Mouse (Mus musculus) adrenal gland, postnatal 25 days (tissue): ENCODE results near the gene Fam166a. TPM values are rescaled to one million over a fixed set of nuclear protein-coding genes. Genes with fewer than 3 reads are reported as not detected.

ENCODE experiments used
- total RNA-seq: library from RNA; stranded (reverse); gene quantifications from 2 replicates; pipeline ENCODE4 v1.2.3, GENCODE M21; 2021

Fam166a gene
- total RNA-seq, 1 experiment from 2014 or later = 0.46 TPM

Other genes starting within 250 kb of the Fam166a start
- gene Mrpl41, start 243.6 kb upstream of the Fam166a start, total RNA-seq = 87.6 and 101 TPM in 2 replicates
- gene Pnpla7, start 242.7 kb upstream of the Fam166a start, total RNA-seq = 74.0 and 81.1 TPM in 2 replicates
- 49.8 and 51.3 TPM in 2 replicates for gene Nsmf, start 164.4 kb upstream of the Fam166a start, total RNA-seq
- gene Entpd8, start 138.4 kb upstream of the Fam166a start, total RNA-seq = 2.1 TPM in 1 of 2 replicates, not detected in the other
- gene Noxa1, start 123.6 kb upstream of the Fam166a start, total RNA-seq = not detected in 2 replicates
- 2.2 and 4.0 TPM in 2 replicates for gene Nrarp, start 38.0 kb upstream of the Fam166a start, total RNA-seq
- gene Tor4a, start 21.9 kb upstream of the Fam166a start, total RNA-seq = 28.1 and 33.9 TPM in 2 replicates
- gene Nelfb, start 7.3 kb upstream of the Fam166a start, total RNA-seq = 61.8 and 66.9 TPM in 2 replicates
- not detected in 2 replicates for gene Stpg3, start 4.1 kb upstream of the Fam166a start, total RNA-seq
- gene Tubb4b, start 6.0 kb downstream of the Fam166a start, total RNA-seq = 247 and 303 TPM in 2 replicates
- gene Slc34a3, start 15.6 kb downstream of the Fam166a start, total RNA-seq = not detected in 2 replicates
- gene Rnf224, start 18.0 kb downstream of the Fam166a start, total RNA-seq = not detected in 2 replicates
- 7.4 and 7.9 TPM in 2 replicates for gene Rnf208, start 23.5 kb downstream of the Fam166a start, total RNA-seq
- not detected in 2 replicates for gene Cysrt1, start 23.7 kb downstream of the Fam166a start, total RNA-seq
- 3.5 and 8.1 TPM in 2 replicates for gene AL732309.1, start 28.1 kb downstream of the Fam166a start, total RNA-seq
- 32.3 and 48.8 TPM in 2 replicates for gene Tmem203, start 36.7 kb downstream of the Fam166a start, total RNA-seq
- 10.0 and 10.7 TPM in 2 replicates for gene Tprn, start 43.9 kb downstream of the Fam166a start, total RNA-seq
- 35.1 and 47.7 TPM in 2 replicates for gene Ssna1, start 53.7 kb downstream of the Fam166a start, total RNA-seq
- 70.9 and 95.1 TPM in 2 replicates for gene Anapc2, start 53.7 kb downstream of the Fam166a start, total RNA-seq
- not detected in 2 replicates for gene Tmem210, start 69.4 kb downstream of the Fam166a start, total RNA-seq
- not detected in 2 replicates for gene Lrrc26, start 71.2 kb downstream of the Fam166a start, total RNA-seq
- gene Grin1, start 100.4 kb downstream of the Fam166a start, total RNA-seq = 9.0 and 12.6 TPM in 2 replicates
- 53.6 and 57.9 TPM in 2 replicates for gene Man1b1, start 113.6 kb downstream of the Fam166a start, total RNA-seq
- 24.6 and 31.8 TPM in 2 replicates for gene Dpp7, start 137.6 kb downstream of the Fam166a start, total RNA-seq
- 10.7 and 18.8 TPM in 2 replicates for gene Uap1l1, start 146.9 kb downstream of the Fam166a start, total RNA-seq
- 1.6 and 2.1 TPM in 2 replicates for gene Sapcd2, start 153.6 kb downstream of the Fam166a start, total RNA-seq
- gene Entpd2, start 177.1 kb downstream of the Fam166a start, total RNA-seq = 2.4 and 3.7 TPM in 2 replicates
- 120 and 134 TPM in 2 replicates for gene Npdc1, start 180.6 kb downstream of the Fam166a start, total RNA-seq
- gene Fut7, start 204.5 kb downstream of the Fam166a start, total RNA-seq = not detected in 2 replicates
- gene Abca2, start 210.0 kb downstream of the Fam166a start, total RNA-seq = 24.9 and 40.5 TPM in 2 replicates
- gene Clic3, start 238.1 kb downstream of the Fam166a start, total RNA-seq = not detected in 2 replicates
- gene Paxx, start 242.3 kb downstream of the Fam166a start, total RNA-seq = 32.6 and 41.0 TPM in 2 replicates